Mouse (Mus musculus) neutrophil, adult 83 days (primary cell): ENCODE data around the gene Nectin2. TPM values are rescaled to one million over a fixed set of nuclear protein-coding genes. Genes with fewer than 3 reads are reported as not detected.

Source experiments
- total RNA-seq, 2 experiments: library from RNA; stranded (reverse); gene quantifications; one replicate each; pipeline ENCODE4 v1.2.4; 2023

Nectin2 gene
- under 1 TPM; 0.38 to 0.55 TPM for total RNA-seq

DNA sequence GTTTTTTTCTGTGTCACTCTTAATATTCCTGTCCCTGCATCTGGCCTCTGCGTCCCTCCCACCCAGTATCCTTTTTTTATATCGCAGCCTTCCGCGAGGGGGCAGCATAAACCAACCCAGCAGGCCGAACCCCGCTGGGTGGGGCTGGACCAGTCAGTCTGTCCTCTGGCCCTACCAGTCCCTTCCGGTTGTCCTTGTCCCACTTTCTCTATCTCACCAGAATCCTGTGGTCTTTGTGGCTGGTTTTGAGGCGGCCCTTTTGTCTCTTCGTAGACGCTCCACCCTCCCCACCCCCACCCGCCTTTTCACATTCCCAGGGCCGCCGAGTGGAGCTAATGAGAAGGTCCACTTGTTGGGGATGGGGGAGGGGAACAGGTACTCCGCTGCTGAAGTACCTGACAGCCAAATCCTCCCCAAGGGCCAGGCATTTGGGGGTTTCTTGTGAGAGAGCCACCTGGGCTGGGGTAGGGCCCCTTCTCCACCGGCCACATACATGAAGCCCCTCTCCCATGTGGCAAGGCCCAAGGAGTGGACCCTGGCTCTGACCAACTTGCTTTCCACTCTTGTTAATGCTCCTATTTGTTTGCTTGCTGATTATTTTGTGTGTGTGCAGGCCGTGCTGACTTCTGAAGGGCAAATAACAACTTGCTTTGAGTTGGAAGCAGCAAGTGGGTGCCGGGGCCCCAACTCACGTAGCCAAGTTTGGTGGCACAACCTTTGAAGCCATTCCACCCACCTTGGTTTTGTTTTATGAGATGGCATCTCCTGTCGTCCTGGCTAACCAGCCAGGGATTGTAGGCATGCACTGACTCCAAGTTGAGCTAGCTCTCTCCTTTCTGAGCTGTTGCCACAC is at the start of gene Nectin2:
Gene Nectin2, minus strand, starts transcription at position 267 of the 853 bp plus-strand sequence.

GRCm38 (mm10) chr7:19796697-19797588 is 46.7 kb upstream of the Nectin2 start, which contains the start of gene Cblc:
Gene Cblc, minus strand, starts transcription at chr7:19796809.

GRCm38 (mm10) chr7:19770984-19771391 is 20.7 kb upstream of the Nectin2 start, which contains the start of gene Bcam:
Gene Bcam, minus strand, starts transcription at chr7:19771016.

DNA sequence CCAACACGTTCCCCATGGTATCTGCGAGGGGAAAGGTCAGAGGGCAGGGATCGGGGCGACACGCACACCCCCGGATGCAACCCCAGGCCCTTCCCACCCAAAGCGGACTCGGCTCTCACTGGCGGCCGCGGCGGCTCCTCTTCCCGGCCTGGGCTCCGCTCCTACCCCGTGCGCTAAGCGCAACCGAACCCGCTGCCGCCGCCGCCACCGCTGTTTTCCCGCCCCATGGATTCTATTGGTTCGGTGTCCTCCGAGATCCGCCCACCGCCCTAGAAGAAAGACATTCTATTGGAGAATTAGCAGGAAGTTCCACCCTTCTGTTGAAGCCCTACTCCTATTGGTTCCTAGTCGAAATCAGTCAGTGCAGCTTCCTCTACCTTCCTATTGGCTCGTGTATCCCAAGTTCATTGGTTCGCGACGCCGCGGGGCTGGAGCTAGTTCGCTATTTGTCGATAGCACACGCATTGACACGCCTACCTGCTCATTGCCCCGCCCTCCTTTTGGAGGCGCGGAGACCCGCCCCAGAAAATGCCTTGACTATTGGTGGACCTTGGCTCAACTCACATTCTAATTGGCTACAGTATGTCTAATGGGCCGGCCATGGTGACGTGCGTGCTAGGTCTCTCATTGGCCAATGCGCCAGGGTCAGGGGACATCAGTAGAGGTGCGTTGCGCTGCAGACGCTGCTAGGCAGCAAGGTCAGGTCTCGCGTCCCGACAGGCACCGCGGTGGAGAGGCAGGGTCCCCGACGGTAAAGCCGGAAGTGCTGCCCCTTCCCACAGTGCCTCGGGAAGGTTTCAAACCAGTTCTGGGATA is 34.8 kb downstream of the Nectin2 start, which contains the start of gene Tomm40:
Gene Tomm40, minus strand, starts transcription at position 200 of the 816 bp plus-strand sequence.

DNA sequence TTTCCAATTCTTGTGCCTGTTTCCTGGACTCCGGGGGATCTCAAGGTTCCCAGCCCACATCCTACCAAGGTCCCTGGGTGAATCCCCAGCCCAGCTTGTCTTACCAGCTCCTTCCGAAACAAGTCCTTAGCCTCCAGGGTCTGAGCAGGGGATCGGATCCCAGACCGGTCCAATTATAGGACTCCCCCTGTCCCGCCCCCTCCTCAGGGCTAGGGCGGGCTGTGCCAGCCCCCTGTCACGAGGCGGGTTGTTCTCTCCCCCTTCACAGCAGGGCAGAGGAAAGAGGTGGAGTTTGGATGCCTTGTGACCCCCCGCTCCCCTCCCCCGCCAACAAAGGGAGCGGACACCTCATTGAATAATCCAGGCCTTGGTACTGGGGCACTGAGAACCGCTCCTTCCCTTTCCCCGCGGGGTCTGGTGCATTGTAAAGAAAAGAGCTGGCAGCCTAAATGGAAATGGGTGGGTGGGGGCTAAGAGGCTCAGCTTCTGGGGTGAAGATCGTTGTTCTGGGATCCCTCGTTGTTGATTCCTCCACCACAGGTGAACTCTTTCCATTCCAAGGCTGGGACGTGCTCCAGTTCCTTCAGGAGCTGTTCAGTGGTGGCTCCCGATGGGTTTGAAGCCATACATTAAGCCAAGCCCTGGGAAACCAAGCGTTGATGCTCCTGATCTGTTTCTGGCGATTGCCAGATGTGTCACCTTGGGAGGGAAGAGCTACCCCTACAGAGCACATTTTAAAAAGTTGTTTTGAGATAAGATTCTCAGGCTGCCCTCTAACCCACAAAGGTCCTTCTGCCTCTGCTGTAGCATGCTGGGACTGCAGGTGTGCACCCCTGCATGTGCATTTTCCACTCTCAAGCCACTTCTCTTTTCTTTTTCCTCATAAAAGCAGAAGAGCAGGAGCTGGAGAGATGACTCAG is 51.1 kb downstream of the Nectin2 start, which contains the start of gene Apoe:
Gene Apoe, minus strand, starts transcription at position 282 of the 920 bp plus-strand sequence.

DNA sequence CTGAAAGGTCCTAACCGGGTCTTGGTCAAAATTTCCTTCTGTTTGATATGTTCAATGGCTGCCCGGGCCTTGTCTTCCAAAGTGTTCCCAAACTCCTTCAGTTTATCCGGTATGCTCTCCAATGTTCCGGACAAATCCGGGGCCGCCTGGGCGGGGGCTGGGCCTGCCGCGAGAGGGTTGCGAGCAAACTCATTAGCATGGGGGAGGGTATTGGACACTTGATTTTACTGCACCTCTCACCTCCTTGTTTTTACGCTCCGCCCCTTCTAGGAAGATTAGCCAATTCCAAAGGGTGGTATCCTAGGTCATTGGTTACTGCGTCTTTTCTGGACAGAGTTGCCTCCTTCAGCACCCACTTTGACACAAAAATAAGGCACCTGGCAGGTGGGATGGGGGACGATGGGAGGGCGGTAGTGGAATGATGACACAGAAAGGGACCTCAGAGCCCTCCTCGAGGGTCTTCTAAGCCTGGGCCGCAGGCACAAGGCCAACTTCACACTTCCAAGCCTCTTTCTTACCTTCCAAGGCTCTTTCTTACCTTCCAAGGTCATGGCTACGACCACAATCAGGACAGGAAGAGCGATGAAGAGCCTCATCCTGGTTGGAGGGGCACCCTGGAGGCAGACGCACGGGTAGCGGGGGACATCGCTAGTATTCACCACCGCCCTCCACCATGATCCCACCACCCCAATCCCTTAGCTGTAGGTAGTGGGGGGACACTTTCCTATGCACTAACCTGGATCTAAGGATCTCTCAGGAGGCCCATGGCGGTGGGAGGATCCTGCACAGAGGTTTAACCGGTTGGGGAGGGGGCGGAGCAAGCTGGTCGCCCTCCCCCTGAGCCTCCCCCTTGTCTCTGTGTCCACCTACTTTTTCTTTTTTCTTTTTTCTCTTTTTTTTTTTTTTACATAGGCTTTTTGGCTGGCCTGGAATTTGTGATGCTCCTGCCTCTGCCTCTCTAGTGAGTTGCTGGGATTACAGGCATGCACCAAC is 58.1 kb downstream of the Nectin2 start, which contains the start of gene Apoc1:
Gene Apoc1, minus strand, starts transcription at position 788 of the 993 bp plus-strand sequence.

GRCm38 (mm10) chr7:19681202-19681694 is 69.0 kb downstream of the Nectin2 start, which contains the start of the genes Gm44805 and Apoc4:
Gene Gm44805, minus strand, starts transcription at chr7:19681423.
Gene Apoc4, minus strand, starts transcription at chr7:19681479.

GRCm38 (mm10) chr7:19677872-19678271 is 72.4 kb downstream of the Nectin2 start, which contains the start of gene Apoc2:
Gene Apoc2, minus strand, starts transcription at chr7:19677941.

Other genes with a start within 250 kb of the Nectin2 start
- 1 to 10 TPM; 7.4 to 7.9 TPM for gene Bloc1s3, start 242.1 kb downstream of the Nectin2 start, total RNA-seq
- 10 to 100 TPM; 22.1 to 24.5 TPM for gene Trappc6a, start 242.1 kb downstream of the Nectin2 start, total RNA-seq
- gene Nkpd1, start 232.6 kb downstream of the Nectin2 start, total RNA-seq = not detected
- 10 to 100 TPM; 31.9 to 36.5 TPM for gene Ppp1r37, start 187.4 kb downstream of the Nectin2 start, total RNA-seq
- gene Zfp296, start 173.2 kb downstream of the Nectin2 start, total RNA-seq = 1 to 10 TPM; 3.0 to 3.5 TPM
- gene Gemin7, start 172.9 kb downstream of the Nectin2 start, total RNA-seq = 10 to 100 TPM; 53.1 to 56.2 TPM
- 10 to 100 TPM; 51.8 to 52.1 TPM for gene Clasrp, start 146.0 kb downstream of the Nectin2 start, total RNA-seq
- 10 to 100 TPM; 13.5 to 14.1 TPM for gene Relb, start 121.0 kb downstream of the Nectin2 start, total RNA-seq
- gene Clptm1, start 85.5 kb downstream of the Nectin2 start, total RNA-seq = 10 to 100 TPM; 57.6 to 60.6 TPM
- 10 to 100 TPM; 52.2 to 56.0 TPM for gene Apoc2, start 72.5 kb downstream of the Nectin2 start, total RNA-seq
- gene Gm44805, start 69.1 kb downstream of the Nectin2 start, total RNA-seq = not detected
- gene Apoc4, start 69.0 kb downstream of the Nectin2 start, total RNA-seq = not detected
- 1 to 10 TPM; 3.8 to 5.7 TPM for gene Apoc1, start 57.8 kb downstream of the Nectin2 start, total RNA-seq
- gene Apoe, start 51.3 kb downstream of the Nectin2 start, total RNA-seq = 10 to 100 TPM; 95.8 to 99.6 TPM
- gene Tomm40, start 35.0 kb downstream of the Nectin2 start, total RNA-seq = 10 to 100 TPM; 28.6 to 35.3 TPM
- not detected for gene Bcam, start 20.5 kb upstream of the Nectin2 start, total RNA-seq
- not detected for gene Cblc, start 46.3 kb upstream of the Nectin2 start, total RNA-seq
- 10 to 100 TPM; 19.6 to 41.8 TPM for gene Bcl3, start 72.3 kb upstream of the Nectin2 start, total RNA-seq
- gene Gm19345, start 101.5 kb upstream of the Nectin2 start, total RNA-seq = not detected
- gene Ceacam16, start 110.8 kb upstream of the Nectin2 start, total RNA-seq = 1 to 10 TPM; 1.3 to 1.7 TPM
- gene Ceacam19, start 137.5 kb upstream of the Nectin2 start, total RNA-seq = under 1 TPM; 0.68 TPM
- 1 to 10 TPM; 4.1 to 5.1 TPM for gene Pvr, start 170.7 kb upstream of the Nectin2 start, total RNA-seq
- not detected for gene Igsf23, start 200.3 kb upstream of the Nectin2 start, total RNA-seq
- gene Ceacam20, start 214.9 kb upstream of the Nectin2 start, total RNA-seq = not detected
- not detected for gene Nlrp9b, start 241.0 kb upstream of the Nectin2 start, total RNA-seq